Mouse (Mus musculus) kidney, embryonic 15.5 days (tissue): ENCODE data around the gene Orc5. TPM values are rescaled to one million over a fixed set of nuclear protein-coding genes. Genes with fewer than 3 reads are reported as not detected.

ENCODE experiments used
- ATAC-seq: fragments of 200-750 bp; cut with Nextera tagmentation; replicated peaks from 2 replicates; pipeline ENCODE4 v1.8.0; 2017; ENCODE audit warnings: moderate TSS enrichment; ENCODE audit not compliant: low FRiP score
- H3K27ac ChIP-seq: fragments of 300-500 bp; sonication (generic); 2 replicates; pipeline ENCODE4 v1.5.1; 2015; ENCODE audit warnings: mild to moderate bottlenecking, inconsistent platforms
- H3K27me3 ChIP-seq: fragments of 300-500 bp; sonication (generic); 2 replicates; pipeline ENCODE4 v1.6.1; 2015; ENCODE audit warnings: inconsistent platforms
- H3K36me3 ChIP-seq: fragments of 300-500 bp; sonication (generic); 2 replicates; pipeline ENCODE4 v1.6.1; 2015; ENCODE audit warnings: inconsistent platforms
- H3K4me1 ChIP-seq: fragments of 300-500 bp; sonication (generic); 2 replicates; pipeline ENCODE4 v1.6.1; 2015; ENCODE audit warnings: inconsistent platforms
- H3K4me2 ChIP-seq: fragments of 300-500 bp; sonication (generic); 2 replicates; pipeline ENCODE4 v1.6.1; 2015; ENCODE audit warnings: moderate library complexity, mild to moderate bottlenecking, inconsistent platforms
- H3K4me3 ChIP-seq: fragments of 300-500 bp; sonication (generic); replicated peaks from 2 replicates; pipeline ENCODE4 v1.5.1; 2015; ENCODE audit warnings: mild to moderate bottlenecking, inconsistent platforms
- H3K9ac ChIP-seq: fragments of 300-500 bp; sonication (generic); 2 replicates; pipeline ENCODE4 v1.6.1; 2015; ENCODE audit warnings: mild to moderate bottlenecking, inconsistent platforms
- H3K9me3 ChIP-seq: fragments of 300-500 bp; sonication (generic); replicated peaks from 2 replicates; pipeline ENCODE4 v1.6.1; 2016; ENCODE audit warnings: inconsistent platforms
- WGBS: fragments of 180-500 bp; shearing (Covaris S2); methylation state at CpG from one replicate; pipeline ENCODE4 v1.1.7; 2015; ENCODE audit warnings: mixed read lengths; 5-methylcytosine and 5-hydroxymethylcytosine counted together
- polyA plus RNA-seq: library from polyadenylated mRNA; unstranded; fragments of >200 nt; fragmentation: Nextera tagmentation; extraction: Ambion mirVana; gene quantifications from 2 replicates; pipeline ENCODE4 v1.2.1, GENCODE M21; 2015

Gene Orc5
- polyA plus RNA-seq, 1 experiment from 2014 or later: 37.4 TPM

DNA sequence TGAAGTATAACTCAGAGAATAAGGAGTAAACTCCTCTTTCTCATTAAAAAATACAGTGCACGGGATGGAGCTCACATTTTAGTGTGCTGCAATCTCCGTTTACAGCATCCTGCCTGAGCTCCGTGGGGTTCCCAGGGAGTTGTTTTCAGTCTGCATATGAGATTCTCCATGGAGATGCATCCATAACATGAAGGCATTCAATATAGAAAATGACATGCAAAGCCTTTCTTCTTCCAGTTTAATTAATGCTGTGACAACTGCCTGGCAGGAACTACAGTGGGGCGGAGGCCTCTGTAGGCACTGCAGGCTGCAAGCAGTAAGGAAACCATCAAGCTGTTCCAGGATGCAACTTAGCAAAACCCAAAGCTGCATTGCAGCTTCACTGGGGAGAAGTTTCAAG is 79.0 kb downstream of the Orc5 start:
- ATAC-seq: no peak
- Histone ChIP-seq H3K9ac (no peak overlapping the region), H3K27ac (no peak overlapping the region), H3K4me3 (no peak overlapping the region), H3K9me3 (no peaks in the 10 kb centered on the region), H3K27me3 (no peaks in the 10 kb centered on the region), H3K4me2 (no peak overlapping the region), H3K36me3 (no peaks in the 10 kb centered on the region), H3K4me1 (no peaks in the 10 kb centered on the region)
- 71% methylated on average over 4 of the region's 4 CpGs for WGBS

DNA sequence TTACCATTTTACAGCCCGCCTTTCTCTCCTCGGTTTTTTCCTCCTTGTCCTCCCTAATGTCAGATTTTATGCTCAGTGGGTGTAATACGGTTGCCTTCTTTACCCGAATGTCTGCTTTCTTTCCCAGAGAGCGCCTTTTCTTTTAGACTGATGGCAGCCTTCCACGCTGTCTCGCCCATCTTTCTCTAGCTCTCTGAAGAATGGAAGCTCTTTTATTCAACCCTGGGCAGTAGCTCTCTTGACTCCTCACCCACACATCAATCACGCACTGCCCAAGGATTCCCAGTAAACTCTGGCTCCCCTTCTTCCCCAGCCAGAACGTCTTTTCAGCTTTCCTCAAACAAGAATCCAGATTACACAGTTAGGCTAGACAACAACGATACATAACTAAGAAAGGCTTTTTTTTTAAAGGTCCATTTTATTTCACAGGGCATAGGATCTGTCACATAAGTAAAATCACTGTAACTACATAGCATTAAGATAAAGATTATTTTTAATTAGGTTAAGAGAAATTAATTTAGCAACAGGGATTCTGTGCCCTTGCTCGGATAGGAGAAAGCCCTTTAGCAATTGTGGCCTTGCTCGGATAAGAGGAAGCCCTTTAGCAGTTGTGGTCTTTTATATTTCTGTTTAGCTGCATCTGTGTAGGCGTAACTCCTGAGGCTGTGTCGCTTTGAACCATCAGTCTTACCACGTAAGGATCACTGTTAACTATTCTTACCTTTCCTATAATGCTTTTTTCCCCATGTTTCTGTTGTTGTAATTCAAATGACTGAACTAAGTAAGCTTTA is 97.2 kb downstream of the Orc5 start:
- Histone ChIP-seq H3K9ac (no peak overlapping the region), H3K36me3 (no peaks in the 10 kb centered on the region), H3K4me3 (no peak overlapping the region), H3K27ac (no peak overlapping the region), H3K4me1 (no peaks in the 10 kb centered on the region), H3K9me3 (no peaks in the 10 kb centered on the region), H3K27me3 (no peaks in the 10 kb centered on the region), H3K4me2 (no peak overlapping the region)
- no peak for ATAC-seq
- WGBS: 74% methylated on average over 15 of the region's 15 CpGs

DNA sequence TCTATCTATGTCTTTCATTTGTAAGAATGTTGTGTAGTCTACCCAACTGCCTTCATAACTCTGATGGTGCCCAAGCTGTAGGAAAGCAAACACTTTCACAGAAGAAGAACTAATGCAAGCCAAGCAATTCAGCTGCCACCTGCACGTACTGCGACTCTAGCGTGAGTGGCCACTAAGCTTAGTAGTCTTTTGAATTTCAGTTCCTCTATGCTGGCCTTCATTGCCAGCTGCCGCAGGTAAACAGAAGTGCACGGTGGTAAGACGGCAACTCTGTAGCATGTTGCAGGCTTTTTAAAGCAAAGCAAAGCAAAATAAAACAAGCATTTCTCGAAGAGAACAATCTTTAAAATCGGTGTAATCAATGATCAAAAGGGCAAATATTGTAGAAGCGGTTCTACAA is 97.8 kb downstream of the Orc5 start:
- no peak overlapping the region for H3K27ac ChIP-seq
- no peaks in the 10 kb centered on the region for H3K27me3 ChIP-seq
- no peaks in the 10 kb centered on the region for H3K36me3 ChIP-seq
- no peak overlapping the region for H3K4me2 ChIP-seq
- H3K9me3 ChIP-seq: no peaks in the 10 kb centered on the region
- no peaks in the 10 kb centered on the region for H3K4me1 ChIP-seq
- WGBS: 89% methylated on average over 9 of the region's 9 CpGs
- no peak overlapping the region for H3K9ac ChIP-seq
- no peak overlapping the region for H3K4me3 ChIP-seq
- no peak for ATAC-seq

DNA sequence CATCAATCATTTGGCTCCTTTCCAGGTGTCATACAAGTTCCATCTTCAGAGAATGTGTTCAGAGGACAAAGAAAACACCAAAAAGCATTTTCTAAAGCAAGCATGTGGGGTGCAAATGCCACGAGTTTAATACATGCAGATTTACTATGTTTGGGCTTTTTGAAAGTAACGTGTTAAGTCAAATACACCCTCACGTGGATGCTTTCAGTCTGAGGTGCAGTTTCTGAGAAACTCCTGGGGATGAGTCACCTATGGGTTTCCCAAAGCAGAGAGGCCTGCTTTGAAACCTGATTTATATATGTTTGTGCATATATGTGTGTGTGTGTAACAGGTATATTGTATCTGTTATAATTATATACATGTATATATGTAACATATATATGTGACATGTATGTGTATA is 98.5 kb downstream of the Orc5 start:
- Histone ChIP-seq H3K27ac (no peak overlapping the region), H3K9ac (no peak overlapping the region), H3K4me3 (no peak overlapping the region), H3K36me3 (no peaks in the 10 kb centered on the region), H3K9me3 (no peaks in the 10 kb centered on the region), H3K27me3 (no peaks in the 10 kb centered on the region), H3K4me1 (no peaks in the 10 kb centered on the region), H3K4me2 (no peak overlapping the region)
- no peak for ATAC-seq
- 69% methylated on average over 3 of the region's 3 CpGs for WGBS

DNA sequence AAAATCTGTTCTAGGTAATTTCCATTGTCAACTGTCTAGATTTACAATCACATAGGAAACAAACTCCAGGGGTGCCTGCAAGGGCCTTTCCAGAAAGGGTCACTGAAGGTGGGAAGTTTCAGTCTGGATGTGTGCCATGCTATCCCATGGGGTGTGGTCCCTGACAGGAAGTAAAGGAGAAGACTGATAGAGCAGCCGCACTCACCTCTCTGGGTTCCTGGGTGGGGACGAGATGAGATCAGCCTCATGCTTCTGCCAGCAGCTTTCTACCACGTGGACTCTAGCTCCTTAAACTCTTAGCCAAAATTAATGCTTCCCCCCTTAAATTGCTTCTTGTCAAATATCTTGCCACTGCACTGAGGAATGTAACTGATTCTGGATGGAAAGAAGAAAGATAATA is 100.7 kb downstream of the Orc5 start:
- Histone ChIP-seq H3K9ac (no peak overlapping the region), H3K36me3 (no peaks in the 10 kb centered on the region), H3K4me2 (no peak overlapping the region), H3K27ac (no peak overlapping the region), H3K4me3 (no peak overlapping the region), H3K27me3 (no peaks in the 10 kb centered on the region), H3K9me3 (no peaks in the 10 kb centered on the region), H3K4me1 (no peaks in the 10 kb centered on the region)
- no peak for ATAC-seq
- 67% methylated on average over 3 of the region's 3 CpGs for WGBS

Other genes starting within 250 kb of the Orc5 start
- gene Reln, start 205.7 kb downstream of the Orc5 start, polyA plus RNA-seq: 12.4 and 13.0 TPM in 2 replicates
- gene Lhfpl3, start 195.6 kb upstream of the Orc5 start, polyA plus RNA-seq: 0.30 and 0.40 TPM in 2 replicates